Comparison of ENCODE assay signal across 17 mouse cellular contexts in genomic region chr8:108729667-108730329, GRCm38 (mm10).
DNase-seq lines count a peak whose midpoint lies in the region; ATAC-seq lines count a peak whose summit lies in the region.
"Had no signal": no experiment of that assay in that cellular context is flagged by ENCODE, and none has a peak within 500 bp of the region (broad histone marks: within the 10 kb centered on the region; RNA-seq: fewer than 3 reads in every experiment).

No protein-coding gene starts in this region.

- H3K4me2 ChIP-seq in lung, embryonic 16.5 days (ENCODE audit: low read depth, low read length), result 0 out of 2 replicates have a peak overlapping the region, but pooled peaks have one; percentile 4
- H3K4me2 ChIP-seq: liver, embryonic 13.5 days; neural tube, embryonic 13.5 days had no signal

- no peaks in the 10 kb centered on the region for H3K36me3 ChIP-seq in lung, embryonic 16.5 days (ENCODE audit: control insufficient read depth, insufficient read depth, low read length)
- no peaks in the 10 kb centered on the region for H3K36me3 ChIP-seq in embryonic facial prominence, embryonic 10.5 days (replicated peaks)
- H3K36me3 ChIP-seq: liver, embryonic 13.5 days; neural tube, embryonic 13.5 days had no signal

- WGBS in lung, embryonic 16.5 days, result 30% methylated on average over 12 of the region's 12 CpGs
- WGBS in embryonic facial prominence, embryonic 10.5 days, result 3% methylated on average over 12 of the region's 12 CpGs

- H3K27me3 ChIP-seq in lung, embryonic 16.5 days (ENCODE audit: control insufficient read depth, insufficient read depth, low read depth, low read length), result no peaks in the 10 kb centered on the region
- no peaks in the 10 kb centered on the region for H3K27me3 ChIP-seq in embryonic facial prominence, embryonic 10.5 days (replicated peaks; ENCODE audit: low read depth, poor library complexity, severe bottlenecking)
- H3K27me3 ChIP-seq: liver, embryonic 13.5 days had no signal

- H3K27ac ChIP-seq in lung, embryonic 16.5 days (ENCODE audit: low read length), result no peak overlapping the region
- peak overlapping the region; percentile 77 for H3K27ac ChIP-seq in embryonic facial prominence, embryonic 10.5 days (replicated peaks)
- H3K27ac ChIP-seq: liver, embryonic 13.5 days; macrophage; neural tube, embryonic 13.5 days had no signal

- DNase-seq in embryo, embryonic 9.5 days (ENCODE audit: extremely low spot score), result peak; percentile 64
- DNase-seq in embryo, embryonic 10 days (ENCODE audit: low spot score), result no peak
- no peak for DNase-seq in lung, postnatal 25 days (ENCODE audit: low spot score)
- DNase-seq in embryonic facial prominence, embryonic 10.5 days (ENCODE audit: low spot score), result peak; percentile 51
- no peak for DNase-seq in right cerebral cortex, postnatal 25 days
- DNase-seq in urinary bladder, adult 2 months (ENCODE audit: low spot score), result no peak
- DNase-seq: cerebellum, adult 11-12 months; kidney, postnatal 10 days; layer of hippocampus, postnatal 36 days; liver, embryonic 13.5 days; retina, postnatal 1 day; thymus, adult 2 months had no signal

- H3K9ac ChIP-seq in lung, embryonic 16.5 days (ENCODE audit: low read length), result no peak overlapping the region
- H3K9ac ChIP-seq: liver, embryonic 13.5 days; neural tube, embryonic 13.5 days had no signal

- no peaks in the 10 kb centered on the region for H3K9me3 ChIP-seq in lung, embryonic 16.5 days (ENCODE audit: control insufficient read depth, low read length)
- H3K9me3 ChIP-seq in embryonic facial prominence, embryonic 10.5 days, result no peaks in the 10 kb centered on the region
- H3K9me3 ChIP-seq: liver, embryonic 13.5 days; neural tube, embryonic 13.5 days had no signal

- peaks cover 83% of the 10 kb centered on the region for H3K4me1 ChIP-seq in lung, embryonic 16.5 days (replicated peaks; ENCODE audit: control insufficient read depth, insufficient read depth, low read length)
- H3K4me1 ChIP-seq in embryonic facial prominence, embryonic 10.5 days, result peaks cover 100% of the 10 kb centered on the region

- ATAC-seq in lung, embryonic 16.5 days (ENCODE audit: low read depth), result no peak
- peak; percentile 53 for ATAC-seq in megakaryocyte progenitor cell, adult 5-6 weeks (replicated peaks; ENCODE audit: poor library complexity)
- ATAC-seq: activated CD4-positive, CD25-positive, alpha-beta regulatory T cell, adult 4 months had no signal

- H3K4me3 ChIP-seq in lung, embryonic 16.5 days (ENCODE audit: low read length), result no peak overlapping the region
- H3K4me3 ChIP-seq in embryonic facial prominence, embryonic 10.5 days, result 0 out of 2 replicates have a peak overlapping the region, but pooled peaks have one; percentile 34
- H3K4me3 ChIP-seq: liver, embryonic 13.5 days; neural tube, embryonic 13.5 days had no signal

Comparison
In these comparisons a context has a peak if more than half of its experiments do, and no peak if none do; other contexts are left out.
1. DNase-seq: peak in embryo, embryonic 9.5 days (single experiment) and embryonic facial prominence, embryonic 10.5 days (single experiment); none in embryo, embryonic 10 days (single experiment), lung, postnatal 25 days (single experiment), right cerebral cortex, postnatal 25 days (single experiment) and urinary bladder, adult 2 months (single experiment).